8 mouse cellular contexts compared by ENCODE assay signal in genomic region chr7:67759629-67759995, GRCm38 (mm10). TPM values are rescaled to one million over a fixed set of nuclear protein-coding genes. Genes with fewer than 3 reads are reported as not detected.
DNase-seq lines count a peak whose midpoint lies in the region; ATAC-seq and TF ChIP-seq lines count a peak whose summit lies in the region.

Synm (minus strand) TSS chr7:67759742.

- H3K4me1 ChIP-seq in forebrain, embryonic 14.5 days (ENCODE audit: control insufficient read depth, insufficient read depth, low read length), result no peaks in the 10 kb centered on the region
- peaks cover 8% of the 10 kb centered on the region for H3K4me1 ChIP-seq in liver, postnatal 0 days (ENCODE audit: insufficient read depth)

- under 1% methylated on average over 37 of the region's 37 CpGs for WGBS in forebrain, embryonic 14.5 days
- 2% methylated on average over 33 of the region's 37 CpGs for WGBS in liver, postnatal 0 days (ENCODE audit: insufficient replicate concordance)

- no peaks in the 10 kb centered on the region for H3K9me3 ChIP-seq in forebrain, embryonic 14.5 days (replicated peaks; ENCODE audit: control insufficient read depth, low read length)
- no peaks in the 10 kb centered on the region for H3K9me3 ChIP-seq in liver, postnatal 0 days (ENCODE audit: low read length)

- ATAC-seq in CD4-positive, CD25-positive, alpha-beta regulatory T cell, adult 4 months, result peak; percentile 29
- peak; percentile 88 for ATAC-seq in forebrain, embryonic 14.5 days
- ATAC-seq in liver, postnatal 0 days, result peak; percentile 95
- 0 out of 2 replicates have a peak, but pooled peaks have one; percentile 20 for ATAC-seq in neutrophil, adult 5-6 weeks (ENCODE audit: extremely low read depth, insufficient number of reproducible peaks, low FRiP score, poor library complexity, severe bottlenecking)

- peak within 1 kb of the TSS; percentile 98 for H3K4me2 ChIP-seq in forebrain, embryonic 14.5 days (ENCODE audit: low read length)
- H3K4me2 ChIP-seq in liver, postnatal 0 days (ENCODE audit: low read depth, low read length), result peak within 1 kb of the TSS; percentile 84

- H3K27ac ChIP-seq in forebrain, embryonic 14.5 days (ENCODE audit: low read depth, low read length), result peak within 1 kb of the TSS; percentile 55; the same call in 1 of the 2 replicates
- H3K27ac ChIP-seq in liver, postnatal 0 days (ENCODE audit: low read depth), result no peak within 1 kb of the TSS

- peak within 1 kb of the TSS; percentile 55 for H3K4me3 ChIP-seq in forebrain, embryonic 14.5 days (ENCODE audit: low read depth, low read length)
- peak within 1 kb of the TSS; percentile 52 for H3K4me3 ChIP-seq in liver, postnatal 0 days (ENCODE audit: low read depth, low read length)

- intact Hi-C loops in heart, postnatal 10 days (cut with DNase I), result loop anchor here (1.0 to 5.0 kb wide), 3 partner anchors 37 to 1067 kb away; no protein-coding TSS in a partner anchor

- H3K9ac ChIP-seq in forebrain, embryonic 14.5 days (ENCODE audit: low read length), result peak within 1 kb of the TSS; percentile 62
- H3K9ac ChIP-seq in liver, postnatal 0 days (replicated peaks), result no peak within 1 kb of the TSS

- DNase-seq in c-Kit-positive CD71-positive TER-119-negative erythroid progenitor cells, embryonic 14.5 days (ENCODE audit: low read depth), result peak; percentile 40
- peak; percentile 84 for DNase-seq in forebrain, embryonic 14.5 days (ENCODE audit: low spot score)
- DNase-seq in heart, postnatal 10 days, result peak; percentile 96 to 98
- peak; percentile 92 for DNase-seq in layer of hippocampus, adult 11-12 months (ENCODE audit: low spot score)
- peak; percentile 88 for DNase-seq in liver, postnatal 0 days
- DNase-seq in testis, postnatal 14 days (ENCODE audit: low spot score), result peak; percentile 88

- H3K36me3 ChIP-seq in forebrain, embryonic 14.5 days (ENCODE audit: control insufficient read depth, insufficient read depth, low read length), result no peaks in the 10 kb centered on the region
- no peaks in the 10 kb centered on the region for H3K36me3 ChIP-seq in liver, postnatal 0 days (replicated peaks; ENCODE audit: insufficient read depth, low read length)

- peak; percentile 96 for TF ChIP-seq CTCF in liver, postnatal 0 days (IDR thresholded peaks at IDR 0.05; ENCODE audit: low read depth)

- 0 out of 2 replicates have a peak, but pooled peaks cover 12% of the 10 kb centered on the region for H3K27me3 ChIP-seq in forebrain, embryonic 14.5 days (replicated peaks; ENCODE audit: control insufficient read depth, insufficient read depth, low read length)
- peaks cover 33% of the 10 kb centered on the region for H3K27me3 ChIP-seq in liver, postnatal 0 days (ENCODE audit: insufficient read depth, low read length)

- TF ChIP-seq EP300 in liver, postnatal 0 days (IDR thresholded peaks at IDR 0.05; ENCODE audit: low read depth), result no peak

RNA-seq across cellular contexts. Expression of gene Synm, which starts in this region (rescaled TPM):
- polyA plus RNA-seq in CD4-positive, CD25-positive, alpha-beta regulatory T cell, adult 4 months (2017; shearing (Covaris generic)), result not detected
- polyA plus RNA-seq in forebrain, embryonic 14.5 days (2014; fragmentation: Nextera tagmentation; extraction: Ambion mirVana), result 1.4 and 2.2 TPM in 2 replicates
- total RNA-seq in heart, postnatal 10 days (2021), result 1 to 10 TPM; 4.8 to 5.1 TPM
- 0.09 and 0.11 TPM in 2 replicates for polyA plus RNA-seq in liver, postnatal 0 days (2015; fragmentation: Nextera tagmentation; extraction: Ambion mirVana)
- not detected in 2 replicates for total RNA-seq in neutrophil, adult 5-6 weeks (2017)

Comparison
In these comparisons a context has a peak if more than half of its experiments do, and no peak if none do; other contexts are left out.
1. Peak in ATAC-seq in CD4-positive, CD25-positive, alpha-beta regulatory T cell, adult 4 months; RNA of the gene not detected or under 1 TPM.
2. Peak in DNase-seq, ATAC-seq, H3K4me3 ChIP-seq and H3K4me2 ChIP-seq in liver, postnatal 0 days; RNA of the gene not detected or under 1 TPM.
3. Peak in ATAC-seq in neutrophil, adult 5-6 weeks; RNA of the gene not detected or under 1 TPM.
4. ATAC-seq: peak in every context shown above with its lines; median percentile 95 in liver, postnatal 0 days; 88 in forebrain, embryonic 14.5 days; 29 in CD4-positive, CD25-positive, alpha-beta regulatory T cell, adult 4 months; 20 in neutrophil, adult 5-6 weeks.
5. DNase-seq: peak in every context shown above with its lines; median percentile 97 in heart, postnatal 10 days; 92 in layer of hippocampus, adult 11-12 months; 88 in liver, postnatal 0 days; 88 in testis, postnatal 14 days; 84 in forebrain, embryonic 14.5 days; 40 in c-Kit-positive CD71-positive TER-119-negative erythroid progenitor cells, embryonic 14.5 days.